Mouse (Mus musculus): ENCODE measurements around the gene Pin1rt1. TPM values are rescaled to one million over a fixed set of nuclear protein-coding genes. Genes with fewer than 3 reads are reported as not detected.

Pin1rt1 gene
- total and polyA plus RNA-seq, 3 experiments = not detected

GRCm38 (mm10) chr2:104748652-104749183 is 32.5 kb upstream of the Pin1rt1 start:
- Histone ChIP-seq H3K27ac (ENCODE audit: insufficient read depth, low read depth) (no peak overlapping the region), H3K27me3 (replicated peaks) (no peaks in the 10 kb centered on the region), H3K79me2 (replicated peaks; ENCODE audit: control insufficient read depth, extremely low read depth, insufficient read depth, poor library complexity, severe bottlenecking) (no peaks in the 10 kb centered on the region), H3K4me2 (ENCODE audit: insufficient read depth, low read depth, poor library complexity, severe bottlenecking) (no peak overlapping the region), H3K9me3 (replicated peaks; ENCODE audit: low read length) (no peaks in the 10 kb centered on the region), H3K4me3 (replicated peaks in 1 of 3; ENCODE audit: low read depth in 2 of 3, low read length in 2 of 3, poor library complexity in 1 of 3) (no peak overlapping the region), H3K9ac (ENCODE audit: insufficient read depth, low read depth) (no peak overlapping the region), H3K4me1 (ENCODE audit: control insufficient read depth in 1 of 2, insufficient read depth in 2 of 2) (peaks cover 6 to 7% of the 10 kb centered on the region in 2 experiments), H3K36me3 (replicated peaks in 1 of 2; ENCODE audit: control insufficient read depth in 1 of 2, insufficient read depth in 1 of 2, low read length in 1 of 2) (peaks cover 0 to 3% of the 10 kb centered on the region in 2 experiments)
- DNase-seq (ENCODE audit: extremely low read depth) = no peak
- in situ Hi-C loops (cut with MboI; ENCODE audit: low pct_ligation_motif_present, low pct_unique_long_range_greater_than_20kb, low sequenced_read_pairs) = loop anchor here (10.0 kb wide), 1 partner anchor 64 kb away; no protein-coding TSS in a partner anchor
- TF ChIP-seq KAT2A (IDR thresholded peaks at IDR 0.05; ENCODE audit: insufficient replicate concordance, low read length) (no peak), ELF1 (IDR thresholded peaks at IDR 0.05; ENCODE audit: low read depth, low read length) (no peak), JUND (conservative IDR thresholded peaks at IDR 0.05; ENCODE audit: low read depth, low read length) (no peak)
- dilution Hi-C loops (cut with MboI; ENCODE audit: extremely low pct_ligation_motif_present, extremely low pct_unique_long_range_greater_than_20kb, low sequenced_read_pairs) = no loop called here

GRCm38 (mm10) chr2:104746251-104746650 is 30.1 kb upstream of the Pin1rt1 start:
- in situ Hi-C loops (cut with MboI; ENCODE audit: low pct_ligation_motif_present, low pct_unique_long_range_greater_than_20kb, low sequenced_read_pairs) = loop anchor here (10.0 kb wide), 1 partner anchor 61 kb away; no protein-coding TSS in a partner anchor
- dilution Hi-C loops (cut with MboI; ENCODE audit: extremely low pct_ligation_motif_present, extremely low pct_unique_long_range_greater_than_20kb, low sequenced_read_pairs) = no loop called here
- no peaks in the 10 kb centered on the region for H3K4me1 ChIP-seq (ENCODE audit: control insufficient read depth in 1 of 2, insufficient read depth in 2 of 2)
- no peak overlapping the region for H3K27ac ChIP-seq (ENCODE audit: insufficient read depth, low read depth)
- H3K27me3 ChIP-seq (replicated peaks) = no peaks in the 10 kb centered on the region
- no peaks in the 10 kb centered on the region for H3K36me3 ChIP-seq (replicated peaks in 1 of 2; ENCODE audit: control insufficient read depth in 1 of 2, insufficient read depth in 1 of 2, low read length in 1 of 2)
- H3K9ac ChIP-seq (ENCODE audit: insufficient read depth, low read depth) = no peak overlapping the region
- H3K9me3 ChIP-seq (replicated peaks; ENCODE audit: low read length) = no peaks in the 10 kb centered on the region
- TF ChIP-seq NELFE (IDR thresholded peaks at IDR 0.05; ENCODE audit: low read depth, low read length) = no peak
- no peak for TF ChIP-seq SIN3A (IDR thresholded peaks at IDR 0.05; ENCODE audit: low read length)
- TF ChIP-seq ELF1 (IDR thresholded peaks at IDR 0.05; ENCODE audit: low read depth, low read length) = no peak
- TF ChIP-seq ZMIZ1 (IDR thresholded peaks at IDR 0.05; ENCODE audit: low read depth, low read length) = no peak
- TF ChIP-seq MEF2A (IDR thresholded peaks at IDR 0.05; ENCODE audit: borderline replicate concordance, low read depth, low read length) = no peak
- TF ChIP-seq PAX5 (IDR thresholded peaks at IDR 0.05; ENCODE audit: low read length) = no peak
- no peak for TF ChIP-seq POLR2A (IDR thresholded peaks at IDR 0.05; ENCODE audit: low read depth, low read length)
- TF ChIP-seq E2F4 (IDR thresholded peaks at IDR 0.05; ENCODE audit: insufficient replicate concordance, low read depth, low read length) = no peak
- no peak for TF ChIP-seq CHD2 (IDR thresholded peaks at IDR 0.05; ENCODE audit: low read length)
- TF ChIP-seq KAT2A (IDR thresholded peaks at IDR 0.05; ENCODE audit: insufficient replicate concordance, low read length) = no peak
- no peak for TF ChIP-seq USF2 (conservative IDR thresholded peaks at IDR 0.05; ENCODE audit: low read depth, low read length)
- no peak for TF ChIP-seq RAD21 (IDR thresholded peaks at IDR 0.05; ENCODE audit: low read depth, low read length)
- no peak for TF ChIP-seq POLR2AphosphoS2 (IDR thresholded peaks at IDR 0.05; ENCODE audit: low read depth, low read length)
- TF ChIP-seq MXI1 (IDR thresholded peaks at IDR 0.05; ENCODE audit: low read depth, low read length) = no peak
- H3K79me2 ChIP-seq (replicated peaks; ENCODE audit: control insufficient read depth, extremely low read depth, insufficient read depth, poor library complexity, severe bottlenecking) = no peaks in the 10 kb centered on the region
- DNase-seq (ENCODE audit: extremely low read depth) = no peak
- no peak overlapping the region for H3K4me2 ChIP-seq (ENCODE audit: insufficient read depth, low read depth, poor library complexity, severe bottlenecking)
- no peak overlapping the region for H3K4me3 ChIP-seq (replicated peaks in 1 of 3; ENCODE audit: low read depth in 2 of 3, low read length in 2 of 3, poor library complexity in 1 of 3)

Measured in CH12.LX (cell line).